Mouse (Mus musculus): ENCODE data around the gene Tsc22d2. TPM values are rescaled to one million over a fixed set of nuclear protein-coding genes. Genes with fewer than 3 reads are reported as not detected.

Gene Tsc22d2
- polyA plus RNA-seq (2014; fragmentation: Nextera tagmentation; extraction: Ambion mirVana): 13.7 and 17.6 TPM in 2 replicates

DNA sequence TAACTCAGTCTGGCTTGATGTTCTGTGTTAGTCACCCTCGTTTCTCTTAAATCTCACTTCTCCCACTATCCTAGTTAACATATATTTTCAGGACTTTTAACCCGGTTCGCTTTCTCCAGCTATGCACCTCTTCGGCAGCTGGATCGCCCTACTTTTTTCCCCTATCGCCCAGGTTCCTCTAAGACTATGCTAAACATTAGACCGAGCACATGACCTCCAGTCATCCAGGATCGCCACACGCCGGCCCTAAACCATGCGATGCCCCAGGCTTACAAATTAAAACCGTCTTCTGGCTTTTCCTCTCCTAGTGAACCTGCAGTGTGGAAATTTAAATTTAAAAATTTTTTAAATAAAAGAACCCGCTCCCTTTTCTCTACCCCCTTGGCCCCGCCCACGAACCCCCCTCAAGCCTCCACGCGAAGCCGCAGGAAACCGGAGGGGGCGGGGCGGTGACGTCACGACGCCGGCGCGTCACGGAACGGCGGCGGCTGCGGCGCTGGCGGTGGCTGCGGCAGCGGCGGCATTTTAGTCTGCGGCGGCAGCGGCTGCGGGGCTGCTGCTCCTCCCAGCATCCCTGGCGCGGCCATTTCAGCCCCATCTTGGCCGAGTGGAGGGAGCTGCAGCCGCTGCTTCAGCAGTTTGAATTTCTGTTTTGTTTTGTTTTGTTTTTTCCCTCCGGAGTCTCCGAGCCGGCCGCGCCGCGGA, at the start of gene Tsc22d2:
Tsc22d2 (plus strand) TSS at position 482 of the 705 bp plus-strand sequence.
- Histone ChIP-seq H3K4me2 (peak within 1 kb of the TSS; percentile 96), H3K27ac (ENCODE audit: low read depth) (peak within 1 kb of the TSS; percentile 100), H3K9me3 (ENCODE audit: low read depth, low read length) (no peaks in the 10 kb centered on the region), H3K36me3 (ENCODE audit: insufficient read depth) (peaks cover 9% of the 10 kb centered on the region), H3K4me3 (ENCODE audit: low read depth, low read length) (peak within 1 kb of the TSS; percentile 96), H3K27me3 (ENCODE audit: insufficient read depth, low read length) (no peaks in the 10 kb centered on the region), H3K4me1 (ENCODE audit: insufficient read depth) (no peaks in the 10 kb centered on the region), H3K9ac (peak within 1 kb of the TSS; percentile 97)
- no peak for TF ChIP-seq CTCF (IDR thresholded peaks at IDR 0.05; ENCODE audit: low read depth)
- DNase-seq (peak; percentile 97), ATAC-seq (ENCODE audit: insufficient read depth) (peak; percentile 77)
- under 1% methylated on average over 52 of the region's 52 CpGs for WGBS

DNA sequence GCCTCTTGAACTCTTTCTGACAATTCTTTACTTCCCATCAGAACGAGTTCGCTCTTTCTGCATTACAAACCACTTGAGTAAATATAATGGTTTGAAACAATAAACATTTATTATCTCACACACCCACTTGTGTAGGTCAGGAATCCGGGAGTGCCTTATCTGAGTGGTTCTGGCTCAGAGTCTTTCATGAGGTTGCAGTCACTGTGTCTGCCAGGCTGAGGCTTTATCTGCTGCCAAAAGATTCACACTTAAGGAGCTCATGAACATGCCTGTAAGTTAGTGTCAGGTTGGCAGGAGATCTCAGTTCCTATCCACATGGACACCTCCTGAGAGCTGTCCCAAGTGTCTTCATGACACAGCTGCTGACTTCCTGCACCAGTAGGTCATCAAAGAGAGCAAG, 47.8 kb upstream of the Tsc22d2 start:
- Histone ChIP-seq H3K36me3 (ENCODE audit: insufficient read depth) (no peaks in the 10 kb centered on the region), H3K4me1 (ENCODE audit: insufficient read depth) (peaks cover 9% of the 10 kb centered on the region), H3K4me3 (ENCODE audit: low read depth, low read length) (no peak overlapping the region), H3K9ac (no peak overlapping the region), H3K9me3 (ENCODE audit: low read depth, low read length) (no peaks in the 10 kb centered on the region), H3K4me2 (no peak overlapping the region), H3K27ac (ENCODE audit: low read depth) (no peak overlapping the region), H3K27me3 (ENCODE audit: insufficient read depth, low read length) (no peaks in the 10 kb centered on the region)
- TF ChIP-seq CTCF (IDR thresholded peaks at IDR 0.05; ENCODE audit: low read depth): no peak
- DNase-seq: no peak
- no peak for ATAC-seq (ENCODE audit: insufficient read depth)
- 13% methylated on average over 3 of the region's 3 CpGs for WGBS

DNA sequence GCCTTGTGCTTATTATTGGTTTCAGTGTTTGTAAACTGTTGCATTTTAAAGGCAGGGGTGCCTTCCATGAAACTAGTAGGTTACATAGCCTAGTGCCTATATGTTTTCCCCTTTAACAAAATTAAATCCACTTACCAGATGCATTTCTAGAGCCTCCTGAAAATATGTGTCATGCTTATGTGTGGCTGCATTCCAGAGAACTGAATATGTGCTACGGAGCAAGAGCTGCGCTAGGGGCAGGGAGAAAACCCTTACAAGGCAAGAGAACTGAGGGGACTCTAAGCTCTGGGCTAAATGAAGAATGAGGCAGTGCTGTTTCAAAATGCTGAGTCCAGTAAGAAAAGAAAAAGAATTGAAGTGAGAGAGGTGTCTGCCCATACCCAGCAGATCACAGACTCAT, 43.7 kb upstream of the Tsc22d2 start:
- Histone ChIP-seq H3K4me3 (ENCODE audit: low read depth, low read length) (no peak overlapping the region), H3K9ac (no peak overlapping the region), H3K4me1 (ENCODE audit: insufficient read depth) (peaks cover 19% of the 10 kb centered on the region), H3K27ac (ENCODE audit: low read depth) (no peak overlapping the region), H3K36me3 (ENCODE audit: insufficient read depth) (no peaks in the 10 kb centered on the region), H3K4me2 (no peak overlapping the region), H3K27me3 (ENCODE audit: insufficient read depth, low read length) (no peaks in the 10 kb centered on the region), H3K9me3 (ENCODE audit: low read depth, low read length) (no peaks in the 10 kb centered on the region)
- DNase-seq: peak; percentile 55
- no peak for ATAC-seq (ENCODE audit: insufficient read depth)
- TF ChIP-seq CTCF (IDR thresholded peaks at IDR 0.05; ENCODE audit: low read depth): no peak
- 37% methylated on average over 2 of the region's 2 CpGs for WGBS

DNA sequence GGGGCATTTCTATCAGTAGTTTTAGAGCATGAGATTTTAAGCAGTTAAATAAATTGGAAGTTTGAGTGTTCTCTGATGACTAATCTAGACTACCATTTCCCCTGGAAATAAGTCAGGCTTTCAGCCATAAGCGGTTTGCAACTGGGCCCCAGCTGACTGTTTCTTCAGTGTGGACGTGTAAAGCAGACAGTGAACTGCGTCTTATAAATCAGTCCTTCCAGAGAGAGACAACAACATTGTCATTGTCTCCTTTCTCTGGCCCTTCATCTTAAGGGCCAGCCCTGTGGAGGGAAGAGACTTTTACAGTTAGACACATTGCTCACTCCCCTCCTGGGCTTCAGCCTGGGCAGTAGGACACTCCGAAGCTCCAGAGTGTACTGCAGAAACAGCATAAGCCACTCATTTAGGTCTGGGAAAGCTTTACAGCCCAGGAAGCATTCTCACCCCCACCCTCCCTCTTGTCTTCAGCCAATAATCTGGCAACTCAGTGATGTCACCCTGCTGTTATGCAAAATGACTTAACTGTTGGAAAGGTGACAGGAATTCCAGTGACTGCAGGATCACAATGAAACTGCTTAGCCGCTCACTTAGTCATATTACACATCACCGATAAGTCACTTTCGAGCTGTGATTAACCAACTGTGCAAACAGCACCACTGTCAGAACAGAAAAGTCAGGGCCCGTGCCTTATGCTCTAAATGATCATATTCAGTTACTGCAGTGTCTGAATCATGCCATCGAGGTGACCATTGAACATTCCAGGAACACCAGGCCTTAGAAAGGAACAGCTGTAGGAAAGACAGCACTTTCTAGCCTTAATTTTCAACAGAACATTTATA, 42.2 kb upstream of the Tsc22d2 start:
- TF ChIP-seq CTCF (IDR thresholded peaks at IDR 0.05; ENCODE audit: low read depth): no peak
- Histone ChIP-seq H3K4me1 (ENCODE audit: insufficient read depth) (peaks cover 19% of the 10 kb centered on the region), H3K4me3 (ENCODE audit: low read depth, low read length) (peak overlapping the region; percentile 6; the same call in 1 of the 2 replicates), H3K36me3 (ENCODE audit: insufficient read depth) (no peaks in the 10 kb centered on the region), H3K4me2 (peak overlapping the region; percentile 46), H3K27ac (ENCODE audit: low read depth) (peak overlapping the region; percentile 86), H3K9ac (peak overlapping the region; percentile 43), H3K27me3 (ENCODE audit: insufficient read depth, low read length) (no peaks in the 10 kb centered on the region), H3K9me3 (ENCODE audit: low read depth, low read length) (no peaks in the 10 kb centered on the region)
- ATAC-seq (ENCODE audit: insufficient read depth) (peak; percentile 97), DNase-seq (peak; percentile 93)
- 4% methylated on average over 9 of the region's 9 CpGs for WGBS

DNA sequence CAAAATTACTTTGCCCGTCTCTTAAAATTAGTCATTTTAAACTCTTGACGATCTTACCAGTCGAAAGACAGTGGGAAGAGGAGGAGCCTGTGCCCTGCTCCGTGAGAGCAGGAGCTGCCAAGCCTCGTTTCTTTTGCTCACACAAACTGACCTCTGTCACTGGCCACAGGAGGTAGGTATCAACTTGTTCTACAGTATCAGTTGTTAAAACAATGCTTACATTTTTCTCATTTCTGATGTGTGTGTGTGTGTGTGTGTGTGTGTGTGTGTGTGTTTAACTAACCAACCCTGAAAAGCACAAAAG, 41.7 kb upstream of the Tsc22d2 start:
- Histone ChIP-seq H3K27me3 (ENCODE audit: insufficient read depth, low read length) (no peaks in the 10 kb centered on the region), H3K4me3 (ENCODE audit: low read depth, low read length) (0 out of 2 replicates have a peak overlapping the region, but pooled peaks have one; percentile 6), H3K4me1 (ENCODE audit: insufficient read depth) (peaks cover 19% of the 10 kb centered on the region), H3K9me3 (ENCODE audit: low read depth, low read length) (no peaks in the 10 kb centered on the region), H3K4me2 (peak overlapping the region; percentile 46), H3K27ac (ENCODE audit: low read depth) (peak overlapping the region; percentile 86; the same call in 1 of the 2 replicates), H3K36me3 (ENCODE audit: insufficient read depth) (no peaks in the 10 kb centered on the region), H3K9ac (no peak overlapping the region; the same call in 1 of the 2 replicates)
- peak; percentile 43 for ATAC-seq (ENCODE audit: insufficient read depth)
- 3% methylated on average over 5 of the region's 5 CpGs for WGBS
- DNase-seq: no peak
- TF ChIP-seq CTCF (IDR thresholded peaks at IDR 0.05; ENCODE audit: low read depth): no peak

DNA sequence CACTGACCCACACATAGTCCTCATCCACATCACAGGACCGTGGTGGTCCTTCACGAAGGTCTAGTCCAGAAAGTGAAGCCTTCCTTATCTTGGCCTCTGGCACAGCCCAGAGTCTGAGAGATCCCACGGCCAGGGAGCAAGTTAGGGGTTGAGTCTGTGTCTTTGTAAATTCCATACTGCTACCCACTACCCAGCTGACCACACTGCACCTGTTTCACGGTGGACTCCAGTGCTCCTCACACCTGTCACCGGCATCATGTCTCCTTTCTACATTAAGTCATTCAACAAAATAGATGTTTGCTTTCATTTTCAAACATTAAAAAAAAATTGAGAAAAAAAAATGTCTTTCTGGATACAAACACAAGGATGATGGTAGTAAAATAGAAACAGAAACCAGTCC, 40.2 kb upstream of the Tsc22d2 start:
- TF ChIP-seq CTCF (IDR thresholded peaks at IDR 0.05; ENCODE audit: low read depth): no peak
- Histone ChIP-seq H3K9ac (no peak overlapping the region), H3K36me3 (ENCODE audit: insufficient read depth) (no peaks in the 10 kb centered on the region), H3K4me1 (ENCODE audit: insufficient read depth) (peaks cover 19% of the 10 kb centered on the region), H3K4me3 (ENCODE audit: low read depth, low read length) (no peak overlapping the region), H3K27ac (ENCODE audit: low read depth) (no peak overlapping the region), H3K27me3 (ENCODE audit: insufficient read depth, low read length) (no peaks in the 10 kb centered on the region), H3K9me3 (ENCODE audit: low read depth, low read length) (no peaks in the 10 kb centered on the region), H3K4me2 (no peak overlapping the region)
- ATAC-seq (ENCODE audit: insufficient read depth) (no peak), DNase-seq (no peak)
- 79% methylated on average over 5 of the region's 5 CpGs for WGBS

DNA sequence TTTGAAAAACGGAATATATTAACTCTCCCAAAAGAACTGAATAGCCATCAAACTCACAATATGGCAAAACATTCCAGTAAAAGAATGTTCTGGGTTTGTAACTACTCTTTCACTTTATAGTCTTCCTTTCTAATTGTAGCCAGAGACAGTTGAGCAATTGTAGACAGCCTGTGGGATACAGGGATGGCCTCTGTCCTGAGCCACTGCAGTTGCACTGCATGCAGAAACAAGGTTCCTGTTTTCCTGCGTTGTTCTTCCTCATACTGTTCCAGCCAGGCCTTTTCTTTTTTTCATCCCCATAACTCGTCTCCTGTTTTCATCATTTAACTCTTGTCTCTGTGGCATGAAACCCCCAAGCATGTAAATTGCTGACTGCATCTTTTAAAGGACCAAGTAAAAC, 37.8 kb upstream of the Tsc22d2 start:
- Histone ChIP-seq H3K9ac (no peak overlapping the region), H3K9me3 (ENCODE audit: low read depth, low read length) (no peaks in the 10 kb centered on the region)
- ATAC-seq (ENCODE audit: insufficient read depth): no peak

More for the DNA sequence above, 37.8 kb upstream of the Tsc22d2 start:
- no peak for DNase-seq
- H3K27me3 ChIP-seq (ENCODE audit: insufficient read depth, low read length): no peaks in the 10 kb centered on the region
- 69% methylated on average over 3 of the region's 3 CpGs for WGBS
- no peaks in the 10 kb centered on the region for H3K36me3 ChIP-seq (ENCODE audit: insufficient read depth)
- no peak overlapping the region for H3K4me2 ChIP-seq
- TF ChIP-seq CTCF (IDR thresholded peaks at IDR 0.05; ENCODE audit: low read depth): no peak
- H3K4me3 ChIP-seq (ENCODE audit: low read depth, low read length): no peak overlapping the region
- H3K4me1 ChIP-seq (ENCODE audit: insufficient read depth): peaks cover 10% of the 10 kb centered on the region
- H3K27ac ChIP-seq (ENCODE audit: low read depth): no peak overlapping the region

Measured in lung, embryonic 14.5 days (tissue).